Mouse (Mus musculus): ENCODE results near the gene Ifih1. TPM values are rescaled to one million over a fixed set of nuclear protein-coding genes. Genes with fewer than 3 reads are reported as not detected.

Gene Ifih1
- total and polyA plus RNA-seq, 2 experiments from 2014 or later, result 1.2 to 1.3 TPM

DNA sequence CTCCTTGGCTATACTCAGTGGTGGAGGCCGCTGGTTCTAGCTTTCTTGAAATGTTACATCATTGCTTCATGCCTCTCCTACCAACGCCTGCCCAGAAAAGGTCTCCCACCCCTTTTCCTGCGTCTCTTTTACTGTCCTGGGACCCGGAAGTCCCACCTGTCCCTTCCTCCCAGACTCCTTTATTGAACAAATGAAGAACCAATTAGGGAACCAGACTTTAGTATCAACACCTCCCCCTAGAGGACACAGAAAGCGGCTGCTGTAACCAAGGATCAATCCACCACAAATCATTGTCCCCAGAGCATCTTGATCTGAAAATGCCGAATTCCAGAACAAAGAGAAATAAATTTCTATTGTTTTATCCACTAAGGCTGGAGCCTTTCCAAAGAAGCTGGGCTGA, 14.5 kb upstream of the Ifih1 start:
- ATAC-seq (ENCODE audit: low FRiP score) (no peak), DNase-seq (ENCODE audit: low spot score) (no peak)
- no peak overlapping the region for H3K4me2 ChIP-seq (ENCODE audit: low read depth, low read length, poor library complexity, severe bottlenecking)
- H3K27ac ChIP-seq (ENCODE audit: low read depth, low read length), result no peak overlapping the region
- no peaks in the 10 kb centered on the region for H3K27me3 ChIP-seq (ENCODE audit: insufficient read depth, low read length)
- WGBS, result 66% methylated on average over 6 of the region's 6 CpGs
- no peaks in the 10 kb centered on the region for H3K4me1 ChIP-seq (ENCODE audit: insufficient read depth, low read length)
- no peaks in the 10 kb centered on the region for H3K9me3 ChIP-seq (ENCODE audit: low read length)
- no peak overlapping the region for H3K9ac ChIP-seq (replicated peaks; ENCODE audit: low read length, poor library complexity, severe bottlenecking)
- TF ChIP-seq CTCF (IDR thresholded peaks at IDR 0.05), result peak; percentile 40
- no peak overlapping the region for H3K4me3 ChIP-seq (ENCODE audit: low read depth, low read length)
- no peaks in the 10 kb centered on the region for H3K36me3 ChIP-seq (ENCODE audit: insufficient read depth, low read length)

DNA sequence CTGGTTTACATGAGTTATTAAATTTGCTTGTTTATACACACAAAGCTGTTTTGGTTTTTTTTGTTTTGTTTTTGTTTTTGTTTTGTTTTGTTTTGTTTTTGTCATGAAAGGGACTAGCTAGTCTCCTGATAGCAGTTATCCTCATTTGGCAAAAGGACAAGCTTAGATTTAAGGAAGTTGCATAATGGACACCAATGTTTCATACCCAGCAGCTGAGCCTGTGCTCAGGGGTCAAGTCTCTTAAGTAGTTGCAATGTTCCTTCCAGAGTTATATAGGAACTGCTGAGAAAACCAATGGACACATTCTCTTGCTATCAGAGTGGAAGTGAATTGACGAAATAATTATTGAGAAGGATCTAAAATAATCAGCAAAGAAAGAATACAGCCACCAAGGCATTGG, 10.0 kb upstream of the Ifih1 start:
- DNase-seq (ENCODE audit: low spot score) (no peak), ATAC-seq (ENCODE audit: low FRiP score) (no peak)
- H3K36me3 ChIP-seq (ENCODE audit: insufficient read depth, low read length), result no peaks in the 10 kb centered on the region
- no peaks in the 10 kb centered on the region for H3K27me3 ChIP-seq (ENCODE audit: insufficient read depth, low read length)
- no peak overlapping the region for H3K27ac ChIP-seq (ENCODE audit: low read depth, low read length)
- TF ChIP-seq CTCF (IDR thresholded peaks at IDR 0.05), result no peak
- no peaks in the 10 kb centered on the region for H3K4me1 ChIP-seq (ENCODE audit: insufficient read depth, low read length)
- no peak overlapping the region for H3K9ac ChIP-seq (replicated peaks; ENCODE audit: low read length, poor library complexity, severe bottlenecking)
- no peak overlapping the region for H3K4me3 ChIP-seq (ENCODE audit: low read depth, low read length)
- H3K9me3 ChIP-seq (ENCODE audit: low read length), result no peaks in the 10 kb centered on the region
- 88% methylated on average over 1 of the region's 1 CpGs for WGBS
- no peak overlapping the region for H3K4me2 ChIP-seq (ENCODE audit: low read depth, low read length, poor library complexity, severe bottlenecking)

DNA sequence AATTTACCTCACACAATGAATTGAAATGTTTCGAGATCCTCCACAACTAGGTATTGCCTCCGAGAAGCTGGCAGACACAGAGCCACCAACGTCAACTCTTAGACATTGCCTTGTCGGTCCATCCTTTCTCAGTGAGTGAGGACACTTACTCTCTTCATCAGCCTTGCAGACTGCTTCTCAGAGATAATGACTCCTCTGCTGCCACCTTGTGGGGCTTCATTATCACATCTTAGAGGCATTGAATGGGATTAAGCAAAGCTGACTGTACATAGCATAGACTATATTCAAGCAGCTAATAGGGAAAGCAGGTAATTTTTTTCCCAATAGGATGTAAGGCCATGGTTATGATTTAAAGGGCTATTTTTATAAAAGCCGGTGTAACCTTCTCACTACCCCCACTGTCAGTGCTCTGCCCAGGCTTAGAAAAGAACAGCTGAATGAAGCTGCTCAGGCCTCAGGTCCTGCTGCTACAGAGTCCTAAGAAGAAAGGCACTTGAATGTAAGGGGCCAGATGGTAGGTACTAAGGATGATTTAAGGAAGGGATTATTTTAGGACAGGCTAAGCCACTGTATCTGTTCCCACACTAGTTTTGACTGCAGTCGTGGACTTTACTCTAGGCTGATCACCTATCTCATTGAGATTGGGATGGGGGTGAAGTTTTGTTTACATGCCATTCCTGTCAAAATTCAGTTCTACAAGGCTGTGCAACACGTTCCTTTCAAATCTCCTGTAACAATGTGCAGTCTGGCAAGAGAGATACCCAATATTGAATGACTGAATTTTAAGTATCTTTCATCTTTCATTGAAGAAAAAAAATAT, 8.7 kb upstream of the Ifih1 start:
- Histone ChIP-seq H3K9ac (replicated peaks; ENCODE audit: low read length, poor library complexity, severe bottlenecking) (no peak overlapping the region), H3K4me3 (ENCODE audit: low read depth, low read length) (no peak overlapping the region), H3K27ac (ENCODE audit: low read depth, low read length) (no peak overlapping the region), H3K27me3 (ENCODE audit: insufficient read depth, low read length) (no peaks in the 10 kb centered on the region), H3K36me3 (ENCODE audit: insufficient read depth, low read length) (no peaks in the 10 kb centered on the region), H3K4me1 (ENCODE audit: insufficient read depth, low read length) (no peaks in the 10 kb centered on the region), H3K9me3 (ENCODE audit: low read length) (no peaks in the 10 kb centered on the region), H3K4me2 (ENCODE audit: low read depth, low read length, poor library complexity, severe bottlenecking) (no peak overlapping the region)
- WGBS, result 46% methylated on average over 7 of the region's 7 CpGs
- DNase-seq (ENCODE audit: low spot score) (peak; percentile 87), ATAC-seq (ENCODE audit: low FRiP score) (peak; percentile 77)
- TF ChIP-seq CTCF (IDR thresholded peaks at IDR 0.05), result peak; percentile 84

DNA sequence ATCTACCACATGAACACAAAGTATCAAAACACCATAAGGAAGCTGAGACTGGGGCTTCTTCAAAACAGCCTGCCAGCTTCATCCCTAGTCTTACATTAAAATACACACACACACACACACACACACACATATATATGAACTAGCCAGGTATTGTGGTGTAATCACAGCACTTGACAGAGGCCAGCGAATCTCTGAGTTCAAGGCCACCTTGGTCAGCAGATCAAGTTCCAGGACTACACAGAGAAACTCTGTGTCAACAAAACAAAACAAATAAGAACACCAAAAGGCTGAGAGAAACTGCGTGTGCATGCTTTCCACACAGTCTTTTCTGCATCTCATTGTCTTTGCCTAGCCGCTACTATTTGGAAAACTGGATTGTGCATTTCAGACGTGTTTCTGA, 6.4 kb upstream of the Ifih1 start:
- no peaks in the 10 kb centered on the region for H3K9me3 ChIP-seq (ENCODE audit: low read length)
- no peaks in the 10 kb centered on the region for H3K36me3 ChIP-seq (ENCODE audit: insufficient read depth, low read length)
- H3K27me3 ChIP-seq (ENCODE audit: insufficient read depth, low read length), result no peaks in the 10 kb centered on the region
- ATAC-seq (ENCODE audit: low FRiP score) (no peak), DNase-seq (ENCODE audit: low spot score) (no peak)
- no peaks in the 10 kb centered on the region for H3K4me1 ChIP-seq (ENCODE audit: insufficient read depth, low read length)
- no peak overlapping the region for H3K4me2 ChIP-seq (ENCODE audit: low read depth, low read length, poor library complexity, severe bottlenecking)
- H3K9ac ChIP-seq (replicated peaks; ENCODE audit: low read length, poor library complexity, severe bottlenecking), result no peak overlapping the region
- H3K27ac ChIP-seq (ENCODE audit: low read depth, low read length), result no peak overlapping the region
- WGBS, result 87% methylated on average over 4 of the region's 4 CpGs
- no peak overlapping the region for H3K4me3 ChIP-seq (ENCODE audit: low read depth, low read length)
- no peak for TF ChIP-seq CTCF (IDR thresholded peaks at IDR 0.05)

DNA sequence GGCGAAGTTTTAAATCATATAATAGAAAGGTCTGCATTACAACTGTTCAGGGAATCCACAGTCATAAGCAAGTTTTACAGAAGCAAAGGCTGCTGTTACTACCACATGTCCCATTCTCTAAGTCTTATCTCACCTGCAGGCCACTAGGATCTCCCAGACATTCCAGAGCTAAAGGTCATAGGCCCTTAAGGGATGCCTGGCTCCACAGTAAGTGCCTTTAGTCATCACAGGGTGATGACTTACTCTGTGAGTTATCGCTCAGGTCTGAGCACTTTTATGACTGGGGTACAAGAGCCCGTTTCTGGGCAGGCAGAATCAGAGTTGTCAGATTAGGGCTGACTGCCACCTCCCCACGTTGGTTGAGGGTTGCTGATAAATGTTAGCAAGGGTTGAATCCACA, 5.8 kb upstream of the Ifih1 start:
- no peak overlapping the region for H3K9ac ChIP-seq (replicated peaks; ENCODE audit: low read length, poor library complexity, severe bottlenecking)

DNA sequence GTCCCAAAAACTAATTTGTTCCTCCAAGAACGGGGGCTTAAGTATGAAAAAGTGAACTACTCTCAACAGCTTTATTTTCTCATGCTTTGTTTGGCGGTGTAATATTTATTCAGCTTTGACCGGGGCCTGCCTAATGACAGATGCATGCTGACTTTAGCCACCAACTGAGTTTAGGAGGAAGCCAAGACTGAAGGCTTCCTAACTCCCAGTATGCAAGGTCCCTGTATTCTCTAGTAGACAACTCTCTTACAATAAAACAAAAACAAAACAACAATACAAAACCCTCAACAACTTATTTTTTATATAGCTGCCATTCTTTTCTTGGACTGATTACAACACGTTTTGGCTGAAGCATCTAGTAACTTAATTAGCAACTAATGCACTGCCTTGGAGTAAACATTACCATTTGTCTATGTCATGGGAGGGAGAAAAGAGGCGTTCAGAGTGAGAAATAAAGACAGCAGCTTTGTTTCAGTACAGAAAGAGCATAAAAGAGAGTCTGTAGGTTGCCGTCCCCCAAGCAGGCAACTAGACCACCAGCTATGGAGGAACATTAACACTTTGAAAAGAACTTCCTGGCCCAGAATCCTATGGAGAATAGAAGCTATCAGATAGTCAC, 725 bp upstream of the Ifih1 start:
- DNase-seq (ENCODE audit: low spot score), result peak; percentile 33
- H3K27ac ChIP-seq (ENCODE audit: low read depth, low read length), result no peak overlapping the region
- ATAC-seq (ENCODE audit: low FRiP score), result no peak; the same call in 1 of the 2 replicates
- H3K4me3 ChIP-seq (ENCODE audit: low read depth, low read length), result peak overlapping the region; percentile 49
- peak overlapping the region; percentile 88 for H3K4me2 ChIP-seq (ENCODE audit: low read depth, low read length, poor library complexity, severe bottlenecking)
- 17% methylated on average over 6 of the region's 6 CpGs for WGBS
- H3K9me3 ChIP-seq (ENCODE audit: low read length), result no peaks in the 10 kb centered on the region
- no peaks in the 10 kb centered on the region for H3K27me3 ChIP-seq (ENCODE audit: insufficient read depth, low read length)
- H3K36me3 ChIP-seq (ENCODE audit: insufficient read depth, low read length), result no peaks in the 10 kb centered on the region
- H3K9ac ChIP-seq (replicated peaks; ENCODE audit: low read length, poor library complexity, severe bottlenecking), result 0 out of 2 replicates have a peak overlapping the region, but pooled peaks have one; percentile 8
- H3K4me1 ChIP-seq (ENCODE audit: insufficient read depth, low read length), result peaks cover 3% of the 10 kb centered on the region; the same call in 1 of the 2 replicates
- TF ChIP-seq CTCF (IDR thresholded peaks at IDR 0.05), result no peak

More for the DNA sequence above, 5.8 kb upstream of the Ifih1 start:
- Histone ChIP-seq H3K4me3 (ENCODE audit: low read depth, low read length) (no peak overlapping the region), H3K27me3 (ENCODE audit: insufficient read depth, low read length) (no peaks in the 10 kb centered on the region), H3K27ac (ENCODE audit: low read depth, low read length) (no peak overlapping the region), H3K4me1 (ENCODE audit: insufficient read depth, low read length) (no peaks in the 10 kb centered on the region), H3K9me3 (ENCODE audit: low read length) (no peaks in the 10 kb centered on the region), H3K36me3 (ENCODE audit: insufficient read depth, low read length) (no peaks in the 10 kb centered on the region), H3K4me2 (ENCODE audit: low read depth, low read length, poor library complexity, severe bottlenecking) (no peak overlapping the region)
- DNase-seq (ENCODE audit: low spot score), result no peak
- ATAC-seq (ENCODE audit: low FRiP score), result no peak
- TF ChIP-seq CTCF (IDR thresholded peaks at IDR 0.05), result no peak
- WGBS, result 81% methylated on average over 4 of the region's 4 CpGs

Data from midbrain, postnatal 0 days (tissue).